In genomic region chr7:112024856-112025255, GRCm38 (mm10) we compare ENCODE assay signal across 8 mouse cellular contexts. TPM values are rescaled to one million over a fixed set of nuclear protein-coding genes. Genes with fewer than 3 reads are reported as not detected.
DNase-seq lines count a peak whose midpoint lies in the region; ATAC-seq and TF ChIP-seq lines count a peak whose summit lies in the region.

No protein-coding gene starts in this region.

- H3K9me3 ChIP-seq in embryonic facial prominence, embryonic 12.5 days, result no peaks in the 10 kb centered on the region
- H3K9me3 ChIP-seq in kidney, embryonic 15.5 days (replicated peaks), result no peaks in the 10 kb centered on the region
- H3K9me3 ChIP-seq in neural tube, embryonic 12.5 days, result no peaks in the 10 kb centered on the region

- H3K4me2 ChIP-seq in embryonic facial prominence, embryonic 12.5 days (replicated peaks), result peak overlapping the region; percentile 63
- H3K4me2 ChIP-seq in kidney, embryonic 15.5 days, result peak overlapping the region; percentile 70
- peak overlapping the region; percentile 71 for H3K4me2 ChIP-seq in neural tube, embryonic 12.5 days (replicated peaks)

- H3K36me3 ChIP-seq in embryonic facial prominence, embryonic 12.5 days, result no peaks in the 10 kb centered on the region
- H3K36me3 ChIP-seq in kidney, embryonic 15.5 days, result no peaks in the 10 kb centered on the region
- H3K36me3 ChIP-seq in neural tube, embryonic 12.5 days, result no peaks in the 10 kb centered on the region

- WGBS in embryonic facial prominence, embryonic 12.5 days, result 16% methylated on average over 5 of the region's 5 CpGs
- 4% methylated on average over 5 of the region's 5 CpGs for WGBS in kidney, embryonic 15.5 days
- WGBS in neural tube, embryonic 12.5 days, result 35% methylated on average over 5 of the region's 5 CpGs

- peak overlapping the region; percentile 98; the same call in 1 of the 2 replicates for H3K9ac ChIP-seq in embryonic facial prominence, embryonic 12.5 days
- H3K9ac ChIP-seq in kidney, embryonic 15.5 days, result peak overlapping the region; percentile 99
- peak overlapping the region; percentile 98 for H3K9ac ChIP-seq in neural tube, embryonic 12.5 days

- H3K27me3 ChIP-seq in embryonic facial prominence, embryonic 12.5 days, result no peaks in the 10 kb centered on the region
- H3K27me3 ChIP-seq in kidney, embryonic 15.5 days, result no peaks in the 10 kb centered on the region
- H3K27me3 ChIP-seq in neural tube, embryonic 12.5 days (replicated peaks), result no peaks in the 10 kb centered on the region

- H3K4me1 ChIP-seq in embryonic facial prominence, embryonic 12.5 days, result peaks cover 21% of the 10 kb centered on the region
- peaks cover 55% of the 10 kb centered on the region for H3K4me1 ChIP-seq in kidney, embryonic 15.5 days
- H3K4me1 ChIP-seq in neural tube, embryonic 12.5 days, result peaks cover 25% of the 10 kb centered on the region

- H3K27ac ChIP-seq in layer of hippocampus, adult 2 months, result 0 out of 2 replicates have a peak overlapping the region, but pooled peaks have one; percentile 99
- H3K27ac ChIP-seq in embryonic facial prominence, embryonic 12.5 days, result no peak overlapping the region
- 0 out of 2 replicates have a peak overlapping the region, but pooled peaks have one; percentile 4 for H3K27ac ChIP-seq in kidney, embryonic 15.5 days
- no peak overlapping the region for H3K27ac ChIP-seq in neural tube, embryonic 12.5 days

- peak overlapping the region; percentile 97 for H3K4me3 ChIP-seq in layer of hippocampus, adult 2 months
- H3K4me3 ChIP-seq in embryonic facial prominence, embryonic 12.5 days, result peak overlapping the region; percentile 95
- peak overlapping the region; percentile 93 for H3K4me3 ChIP-seq in kidney, embryonic 15.5 days (replicated peaks)
- peak overlapping the region; percentile 93 for H3K4me3 ChIP-seq in neural tube, embryonic 12.5 days

- DNase-seq in layer of hippocampus, adult 2 months (ENCODE audit: low spot score in 2 of 2), result no peak
- DNase-seq in layer of hippocampus, postnatal 14 days (ENCODE audit: low spot score in 2 of 2), result no peak
- no peak for DNase-seq in cerebellum, adult 9-11 months
- DNase-seq in cerebellum, postnatal 25 days, result no peak
- DNase-seq in gastrocnemius, postnatal 14 days, result no peak

- no peak for ATAC-seq in embryonic facial prominence, embryonic 12.5 days (ENCODE audit: insufficient number of reproducible peaks, insufficient read depth, low FRiP score, low TSS enrichment)
- no peak for ATAC-seq in kidney, embryonic 15.5 days (replicated peaks; ENCODE audit: low FRiP score)
- ATAC-seq in neural tube, embryonic 12.5 days (ENCODE audit: low FRiP score, low read depth), result no peak

- intact Hi-C loops in gastrocnemius, postnatal 14 days (cut with DNase I; ENCODE audit: low total_unique reads), result no loop called here

- no peak for TF ChIP-seq CTCF in layer of hippocampus, adult 2 months (conservative IDR thresholded peaks at IDR 0.05)

RNA-seq across cellular contexts. Expression of gene Usp47, which starts 1.6 kb away (rescaled TPM):
- 10 to 100 TPM; 65.3 to 66.9 TPM for total RNA-seq in layer of hippocampus, adult 2 months (2021)
- 10 to 100 TPM; 64.3 to 66.0 TPM for total RNA-seq in layer of hippocampus, postnatal 14 days (2021)
- 94.3 and 96.7 TPM in 2 replicates for polyA plus RNA-seq in embryonic facial prominence, embryonic 12.5 days (2016; fragmentation: Nextera tagmentation; extraction: Ambion mirVana)
- polyA plus RNA-seq in kidney, embryonic 15.5 days (2015; fragmentation: Nextera tagmentation; extraction: Ambion mirVana), result 61.1 and 62.0 TPM in 2 replicates
- polyA plus RNA-seq in neural tube, embryonic 12.5 days (2016; fragmentation: Nextera tagmentation; extraction: Ambion mirVana), result 95.1 and 103 TPM in 2 replicates
- 100 to 1,000 TPM; 123 to 126 TPM for total RNA-seq in gastrocnemius, postnatal 14 days (2021)

Comparison
In these comparisons a context has a peak if more than half of its experiments do, and no peak if none do; other contexts are left out.
1. H3K27ac ChIP-seq: peak in layer of hippocampus, adult 2 months (single experiment) and kidney, embryonic 15.5 days (single experiment); none in embryonic facial prominence, embryonic 12.5 days (single experiment) and neural tube, embryonic 12.5 days (single experiment).
2. Peak in every context shown above with its lines, with median percentiles within 50 percentile points of each other: H3K4me3 ChIP-seq, H3K4me2 ChIP-seq and H3K9ac ChIP-seq.